Mouse (Mus musculus) fat pad, adult 2 months (tissue): ENCODE data around the gene Magi2.
A peak's percentile ranks its signal among the peaks of the same experiment; 100 is the strongest.
"Not testable (repeated sequence)": the region's sequence is repeated elsewhere in the genome, so short reads cannot be mapped to it uniquely, and the experiment has no call there.

Experiments
- DNase-seq: peaks from one replicate; pipeline ENCODE4 v3.0.0-alpha.2; 2011; ENCODE audit warnings: low read depth, low spot score; ENCODE audit errors: extremely low read depth

Magi2 gene

DNA sequence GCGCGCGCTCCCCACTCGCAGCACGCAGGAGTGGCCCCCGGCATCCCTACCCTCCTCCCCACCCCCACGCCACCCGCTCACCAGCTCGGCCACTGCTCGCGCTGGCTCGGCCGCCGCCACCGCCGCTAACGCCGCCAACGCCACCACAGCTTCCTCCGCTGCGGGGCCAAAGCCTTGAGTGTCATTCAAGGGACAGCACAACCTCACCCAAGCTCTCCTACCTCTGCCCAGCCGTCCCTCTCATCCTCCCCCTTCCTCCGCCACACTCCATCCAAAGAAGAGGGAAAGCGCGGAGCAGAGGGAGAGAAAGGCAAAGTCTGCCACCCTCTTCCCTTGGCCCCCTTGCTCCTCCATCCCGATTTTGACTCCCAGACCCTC, at the start of gene Magi2:
Gene Magi2 (plus strand): TSS at position 171 of the 378 bp plus-strand sequence.
- DNase-seq: no peak

- no peak for DNase-seq
These were observed 48.2 kb upstream of the Magi2 start for GRCm38 (mm10) chr5:19178594-19178993.

- no peak for DNase-seq
These were observed 40.7 kb upstream of the Magi2 start for GRCm38 (mm10) chr5:19186175-19186574.

- no peak for DNase-seq
These were observed 15.2 kb upstream of the Magi2 start for GRCm38 (mm10) chr5:19211665-19212064.

GRCm38 (mm10) chr5:19226144-19226865, 531 bp upstream of the Magi2 start:
- DNase-seq: no peak

DNA sequence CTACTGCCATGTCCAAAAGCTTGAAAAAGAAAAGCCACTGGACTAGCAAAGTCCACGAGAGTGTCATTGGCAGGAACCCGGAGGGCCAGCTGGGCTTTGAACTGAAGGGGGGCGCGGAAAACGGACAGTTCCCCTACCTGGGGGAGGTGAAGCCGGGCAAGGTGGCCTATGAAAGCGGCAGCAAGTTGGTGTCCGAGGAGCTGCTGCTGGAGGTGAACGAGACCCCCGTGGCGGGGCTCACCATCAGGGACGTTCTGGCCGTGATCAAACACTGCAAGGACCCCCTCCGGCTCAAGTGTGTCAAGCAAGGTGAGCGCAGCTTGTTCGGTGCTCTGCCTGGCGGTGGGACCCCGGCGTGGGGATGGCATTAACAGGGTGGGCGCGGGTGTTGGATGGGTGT, 445 bp downstream of the Magi2 start:
- no peak for DNase-seq

DNA sequence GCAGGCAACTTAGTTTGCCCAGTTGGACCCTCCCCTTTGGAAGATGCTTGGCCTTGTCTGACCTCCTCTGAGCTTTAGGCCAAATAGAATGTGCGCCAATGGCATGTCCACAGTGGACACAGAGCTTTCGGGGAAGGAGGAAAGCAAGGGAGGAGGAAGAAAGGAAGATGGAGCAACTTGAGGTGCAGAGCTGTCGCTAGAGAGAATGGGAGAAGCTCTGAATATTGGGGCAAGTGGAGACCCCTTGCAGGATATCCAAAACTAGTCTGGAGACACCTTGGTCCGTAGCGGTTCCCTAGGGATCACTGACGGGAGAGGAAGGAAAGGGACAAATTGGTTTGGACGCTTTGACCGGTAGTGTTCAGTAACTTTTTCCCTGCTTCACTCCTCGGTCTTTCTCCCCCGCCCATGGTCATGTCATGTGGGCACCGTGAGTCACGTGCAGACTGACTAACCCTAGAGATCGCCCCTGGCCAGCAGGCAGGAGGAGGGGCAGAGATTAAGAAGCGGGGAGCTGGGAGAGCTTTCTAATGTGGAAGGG, 1.0 kb downstream of the Magi2 start:
- DNase-seq: no peak

GRCm38 (mm10) chr5:19241797-19242196, 15.0 kb downstream of the Magi2 start:
- no peak for DNase-seq

DNA sequence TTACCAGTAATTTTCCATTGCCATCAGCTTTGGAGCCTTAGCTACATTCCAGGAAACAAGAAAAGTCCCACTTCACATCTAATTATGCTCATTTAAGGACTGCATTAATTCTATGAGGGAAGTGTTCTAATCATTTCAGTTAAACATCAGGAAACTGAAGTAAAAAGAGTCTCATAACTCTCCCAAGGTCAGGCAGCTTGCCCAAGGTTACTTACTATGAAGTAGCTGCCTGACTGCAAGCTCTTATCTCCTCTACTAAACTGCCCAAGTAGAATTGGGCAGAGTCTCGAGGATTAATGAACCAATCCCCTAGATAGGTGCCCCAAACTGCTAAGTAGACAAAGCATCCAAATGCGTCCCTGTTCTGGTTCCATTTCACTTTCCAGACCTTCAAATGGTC, 19.6 kb downstream of the Magi2 start:
- no peak for DNase-seq

- no peak for DNase-seq
These were observed 20.4 kb downstream of the Magi2 start for GRCm38 (mm10) chr5:19247266-19247665.

- DNase-seq: no peak
These were observed 36.0 kb downstream of the Magi2 start for GRCm38 (mm10) chr5:19262816-19263215.

GRCm38 (mm10) chr5:19264627-19265026, 37.8 kb downstream of the Magi2 start:
- no peak for DNase-seq

DNA sequence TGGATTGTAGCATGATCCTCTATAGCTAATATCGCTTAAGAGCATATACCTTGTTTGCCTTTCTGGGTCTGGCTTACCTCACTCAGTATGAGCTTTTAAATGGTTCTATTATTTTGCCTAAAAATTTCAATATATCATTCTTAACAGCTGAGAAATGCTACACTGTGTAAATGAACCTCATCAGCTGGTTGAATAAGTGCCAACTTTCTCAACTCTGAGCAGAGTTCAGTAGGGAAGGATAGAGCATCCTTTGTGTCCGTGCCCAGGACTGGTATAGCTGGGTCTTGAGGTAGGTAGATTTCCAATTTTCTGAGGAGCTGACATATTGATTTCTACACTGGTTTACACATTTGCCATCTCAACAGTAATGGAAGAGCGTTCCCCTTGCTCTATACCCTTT, 65.7 kb downstream of the Magi2 start:
- DNase-seq: no peak

DNA sequence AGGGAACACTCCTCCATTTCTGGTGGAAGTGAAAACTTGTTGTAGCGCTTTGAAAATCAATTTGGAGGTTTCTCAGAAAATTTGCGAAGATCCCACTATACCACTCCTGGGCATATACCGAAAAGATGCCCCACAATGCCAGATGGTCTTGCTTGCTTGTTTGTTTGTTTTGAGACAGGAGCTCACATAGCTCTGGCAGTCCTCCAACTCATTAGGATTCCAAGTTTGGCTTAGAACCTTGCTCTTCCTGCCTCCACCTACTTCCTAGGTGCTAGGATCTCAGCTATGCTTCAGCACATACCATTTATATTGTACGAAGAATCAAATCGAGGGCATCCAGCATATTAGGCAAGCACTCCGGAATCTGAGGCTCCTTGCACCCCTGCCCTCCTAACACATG, 79.8 kb downstream of the Magi2 start:
- no peak for DNase-seq

GRCm38 (mm10) chr5:19309870-19310269, 83.0 kb downstream of the Magi2 start:
- DNase-seq: no peak

- DNase-seq: peak; percentile 4
These were observed 95.7 kb downstream of the Magi2 start for GRCm38 (mm10) chr5:19322532-19322931.

- DNase-seq: no peak
These were observed 110.7 kb downstream of the Magi2 start for GRCm38 (mm10) chr5:19337561-19337960.

DNA sequence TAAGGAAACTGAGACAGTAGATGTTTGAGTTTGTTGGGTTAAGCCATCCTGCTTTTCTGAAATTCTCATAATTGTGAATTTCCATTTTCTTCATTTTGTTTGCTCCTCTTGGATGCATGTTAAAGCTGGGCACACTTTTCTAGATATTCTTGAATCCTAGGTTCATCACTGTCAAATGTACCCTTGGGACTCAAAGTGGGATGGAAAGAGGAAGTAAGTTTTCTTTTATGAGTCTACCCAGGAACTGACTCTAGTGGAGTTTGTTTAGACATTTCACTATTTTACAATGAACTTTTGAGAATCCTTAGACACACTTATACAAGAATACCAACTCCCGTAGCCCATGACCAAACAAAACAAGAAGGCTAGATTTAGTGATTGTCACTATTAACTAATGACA, 141.3 kb downstream of the Magi2 start:
- DNase-seq: no peak

DNA sequence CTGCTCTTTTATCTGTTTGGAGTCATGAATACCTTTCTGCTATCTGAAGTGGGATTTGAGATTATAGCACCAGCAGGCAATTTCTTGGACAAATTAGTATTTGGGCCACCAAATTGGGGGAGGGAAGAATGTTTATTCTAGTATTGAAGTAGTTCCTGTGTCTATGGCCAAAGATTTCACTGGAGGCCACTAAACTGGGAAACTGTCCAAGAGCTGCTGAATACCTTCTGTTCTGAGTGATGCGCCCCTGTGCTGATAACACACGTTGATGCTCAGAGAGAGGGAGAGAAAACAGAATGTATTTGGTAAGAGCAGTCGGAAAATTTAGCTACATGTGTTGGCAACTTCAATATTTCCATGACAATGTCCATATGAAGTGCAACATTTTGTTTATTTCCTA, 169.0 kb downstream of the Magi2 start:
- DNase-seq: no peak

- DNase-seq: no peak
These were observed 173.5 kb downstream of the Magi2 start for GRCm38 (mm10) chr5:19400299-19400698.

DNA sequence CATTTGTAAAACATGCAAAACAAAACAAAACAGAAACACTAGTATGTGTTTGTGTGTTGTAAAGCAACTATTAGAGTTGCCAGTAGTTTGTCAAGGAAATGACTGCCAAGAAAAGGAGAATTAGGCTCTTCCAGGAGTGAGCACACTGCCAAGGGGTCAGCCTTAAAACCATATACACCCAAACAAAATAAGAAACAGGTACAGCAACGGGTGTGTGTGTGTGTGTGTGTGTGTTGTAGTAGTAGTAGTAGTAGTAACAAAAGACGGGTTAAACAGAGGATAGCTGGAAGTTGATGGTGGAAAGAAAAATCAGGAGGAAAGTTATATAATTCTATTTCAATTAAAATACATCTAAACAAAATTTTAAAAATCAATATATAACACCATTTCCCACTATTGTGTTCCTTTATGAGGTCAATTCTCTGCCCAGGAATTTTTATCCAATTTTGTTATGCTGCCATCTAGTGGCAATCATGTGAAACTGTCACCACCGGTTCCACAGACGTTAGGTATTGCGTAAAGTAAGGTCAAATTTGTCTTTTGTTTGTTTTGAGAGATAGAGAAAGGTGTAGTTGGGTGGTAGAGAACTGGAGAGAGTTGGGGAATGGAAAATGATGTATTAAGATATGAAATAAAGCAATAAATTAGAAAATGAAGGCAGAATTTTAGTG, 174.0 kb downstream of the Magi2 start:
- no peak for DNase-seq

GRCm38 (mm10) chr5:19404268-19404667, 177.4 kb downstream of the Magi2 start:
- not testable (repeated sequence) for DNase-seq
